25 mouse cellular contexts compared by ENCODE assay signal in the genomic region with DNA sequence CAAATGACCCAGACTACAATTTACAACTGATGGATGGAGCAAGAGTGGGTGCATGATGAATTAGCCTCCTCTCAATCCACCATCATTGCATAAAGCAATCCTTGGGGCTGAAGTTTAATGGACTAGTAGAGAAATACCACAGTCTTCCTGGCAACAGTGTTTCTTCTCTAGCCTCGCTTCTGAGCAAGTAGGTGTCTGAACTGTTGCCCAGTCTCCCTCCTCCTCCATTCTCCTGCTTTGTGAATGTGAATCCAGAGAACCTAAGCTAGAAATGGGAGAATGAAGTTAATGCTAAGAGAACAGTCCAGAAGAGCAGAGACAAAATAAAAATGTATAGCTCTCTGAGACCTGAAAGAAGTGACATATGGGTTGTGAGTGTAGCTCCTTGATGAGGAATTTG.
"Had no signal": no experiment of that assay in that cellular context is flagged by ENCODE, and none has a peak within 500 bp of the region (broad histone marks: within the 10 kb centered on the region; RNA-seq: fewer than 3 reads in every experiment).

No protein-coding gene starts in this region.

- H3K9me3 ChIP-seq: heart, embryonic 10.5 days; heart, embryonic 12.5 days; hindbrain, embryonic 10.5 days; hindbrain, embryonic 12.5 days; intestine, embryonic 15.5 days; kidney, embryonic 15.5 days; limb, embryonic 13.5 days; limb, embryonic 15.5 days; liver, embryonic 12.5 days had no signal

- H3K4me3 ChIP-seq: gastrocnemius, adult 2 months; heart, embryonic 10.5 days; heart, embryonic 12.5 days; hindbrain, embryonic 10.5 days; hindbrain, embryonic 12.5 days; intestine, embryonic 15.5 days; kidney, embryonic 15.5 days; limb, embryonic 13.5 days; limb, embryonic 15.5 days; liver, embryonic 12.5 days had no signal

- H3K36me3 ChIP-seq: heart, embryonic 10.5 days; heart, embryonic 12.5 days; hindbrain, embryonic 10.5 days; hindbrain, embryonic 12.5 days; intestine, embryonic 15.5 days; kidney, embryonic 15.5 days; limb, embryonic 13.5 days; limb, embryonic 15.5 days; liver, embryonic 12.5 days had no signal

- DNase-seq: gastrocnemius, adult 2 months; gastrocnemius, postnatal 10 days; gastrocnemius, postnatal 25 days; heart, adult 18-20 months; heart, postnatal 10 days; heart, postnatal 4 days; kidney, adult 2 months; kidney, adult 9 months; kidney, postnatal 14 days; kidney, postnatal 36 days; layer of hippocampus, adult 9-11 months; layer of hippocampus, postnatal 36 days; left cerebral cortex, postnatal 4 days had no signal

- H3K27ac ChIP-seq: gastrocnemius, adult 2 months; heart, embryonic 10.5 days; hindbrain, embryonic 10.5 days; hindbrain, embryonic 12.5 days; hindbrain, embryonic 14.5 days; intestine, embryonic 15.5 days; kidney, embryonic 15.5 days; kidney, postnatal 0 days; limb, embryonic 13.5 days; limb, embryonic 15.5 days; liver, embryonic 12.5 days; liver, embryonic 14.5 days had no signal

- H3K4me1 ChIP-seq: heart, embryonic 10.5 days; heart, embryonic 12.5 days; hindbrain, embryonic 10.5 days; hindbrain, embryonic 12.5 days; intestine, embryonic 15.5 days; kidney, embryonic 15.5 days; limb, embryonic 13.5 days; limb, embryonic 15.5 days; liver, embryonic 12.5 days had no signal

- H3K27me3 ChIP-seq: heart, embryonic 12.5 days; hindbrain, embryonic 12.5 days; intestine, embryonic 15.5 days; limb, embryonic 13.5 days; limb, embryonic 15.5 days; liver, embryonic 12.5 days had no signal

- H3K9ac ChIP-seq: heart, embryonic 12.5 days; hindbrain, embryonic 12.5 days; hindbrain, embryonic 14.5 days; intestine, embryonic 15.5 days; kidney, embryonic 15.5 days; limb, embryonic 13.5 days; limb, embryonic 15.5 days; liver, embryonic 12.5 days; liver, embryonic 14.5 days had no signal
